Mouse (Mus musculus): ENCODE measurements around the gene Rragd.

DNA sequence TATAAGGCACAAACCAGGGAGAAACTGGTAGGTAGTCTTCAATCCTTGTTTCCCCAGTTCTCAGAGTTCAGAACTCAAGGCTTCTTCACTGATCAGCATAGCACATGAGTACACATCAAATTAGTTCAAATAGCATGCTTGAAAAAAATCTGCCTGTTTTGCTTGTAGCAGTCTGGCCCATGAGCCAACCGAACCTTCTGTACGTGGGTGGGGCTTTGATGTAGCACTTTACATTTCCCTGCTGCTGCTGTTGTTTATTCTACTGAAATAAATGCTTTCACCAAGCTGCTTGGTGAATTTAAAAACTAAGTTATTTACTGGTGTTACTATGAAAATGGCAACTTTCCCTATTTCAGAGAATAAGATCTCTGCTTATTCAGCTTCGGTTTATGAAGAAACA is 69.2 kb downstream of the Rragd start:
- TF ChIP-seq CTCF (IDR thresholded peaks at IDR 0.05; ENCODE audit: extremely low read depth, insufficient read length, insufficient replicate concordance, low read depth, low read length) (no peak), POLR2A (IDR thresholded peaks at IDR 0.05; ENCODE audit: low read depth, low read length) (no peak)
